Comparison of ENCODE assay signal across 23 mouse cellular contexts in genomic region chr8:65987665-65988064, GRCm38 (mm10).
"Had no signal": no experiment of that assay in that cellular context is flagged by ENCODE, and none has a peak within 500 bp of the region (broad histone marks: within the 10 kb centered on the region; RNA-seq: fewer than 3 reads in every experiment).

No protein-coding gene starts in this region.

- H3K9me3 ChIP-seq: limb, embryonic 10.5 days; limb, embryonic 13.5 days; liver, embryonic 12.5 days; liver, embryonic 15.5 days; lung, embryonic 15.5 days; midbrain, embryonic 12.5 days; neural tube, embryonic 13.5 days had no signal

- H3K36me3 ChIP-seq: limb, embryonic 10.5 days; limb, embryonic 13.5 days; liver, embryonic 12.5 days; liver, embryonic 15.5 days; lung, embryonic 15.5 days; midbrain, embryonic 12.5 days; neural tube, embryonic 13.5 days had no signal

- H3K27ac ChIP-seq: limb, embryonic 10.5 days; limb, embryonic 13.5 days; liver, embryonic 12.5 days; liver, embryonic 15.5 days; lung, embryonic 15.5 days; midbrain, embryonic 12.5 days; neural tube, embryonic 13.5 days; stomach, postnatal 0 days had no signal

- H3K27me3 ChIP-seq: liver, embryonic 12.5 days; liver, embryonic 15.5 days; lung, embryonic 15.5 days; midbrain, embryonic 12.5 days; neural tube, embryonic 13.5 days had no signal

- H3K4me2 ChIP-seq: limb, embryonic 13.5 days; liver, embryonic 12.5 days; liver, embryonic 15.5 days; lung, embryonic 15.5 days; midbrain, embryonic 12.5 days; neural tube, embryonic 13.5 days had no signal

- H3K4me1 ChIP-seq: limb, embryonic 10.5 days; limb, embryonic 13.5 days; liver, embryonic 12.5 days; liver, embryonic 15.5 days; lung, embryonic 15.5 days; midbrain, embryonic 12.5 days; neural tube, embryonic 13.5 days had no signal

- H3K4me3 ChIP-seq: limb, embryonic 10.5 days; limb, embryonic 13.5 days; liver, embryonic 12.5 days; liver, embryonic 15.5 days; lung, embryonic 15.5 days; midbrain, embryonic 12.5 days; myocyte; neural tube, embryonic 13.5 days had no signal

- ATAC-seq: inflammation-experienced regulatory T-cells, adult 6 months; intestine, embryonic 16.5 days; liver, embryonic 12.5 days; midbrain, embryonic 16.5 days had no signal

- DNase-seq: kidney, adult 18-20 months; kidney, adult 9 months; kidney, postnatal 14 days; kidney, postnatal 4 days; liver; lung, adult 18-20 months; lung, postnatal 14 days; lung, postnatal 4 days; retina, postnatal 1 day; right cerebral cortex, postnatal 4 days; thymus, postnatal 36 days had no signal

- H3K9ac ChIP-seq: limb, embryonic 13.5 days; liver, embryonic 12.5 days; liver, embryonic 15.5 days; lung, embryonic 15.5 days; midbrain, embryonic 12.5 days; neural tube, embryonic 13.5 days had no signal
